Mouse (Mus musculus) MEL (cell line): ENCODE measurements at regions not wholly inside any gene's neighbourhood (a gene's known extent, or its start where the extent isn't known, plus 50 kb on each side); places are given as distances from the start of the nearest gene placed in this dataset.

Experiments
- CTCF ChIP-seq, 3 experiments: IDR thresholded peaks in 2 of 3; conservative IDR thresholded peaks in 1 of 3; 2 replicates each; pipeline ENCODE4 v1.5.1; 2011 to 2012; ENCODE audit warnings: low read length in 3 of 3, low read depth in 2 of 3, mild to moderate bottlenecking in 2 of 3, improper control_type of control experiment in 1 of 3, inconsistent platforms in 1 of 3, mixed read lengths in 1 of 3, moderate library complexity in 1 of 3; ENCODE audit not compliant: control insufficient read depth in 1 of 3, insufficient read depth in 1 of 3, poor library complexity in 1 of 3, severe bottlenecking in 1 of 3
- EP300 ChIP-seq, 2 experiments: IDR thresholded peaks; 2 replicates each; pipeline ENCODE4 v1.6.1; 2011; ENCODE audit warnings: improper control_type of control experiment in 2 of 2, low read length in 2 of 2, low read depth in 1 of 2, mild to moderate bottlenecking in 1 of 2
- GABPA ChIP-seq: IDR thresholded peaks from 2 replicates; pipeline ENCODE4 v1.6.1; 2012; ENCODE audit warnings: low read depth, mild to moderate bottlenecking, inconsistent platforms, low read length, improper control_type of control experiment, moderate library complexity
- GATA1 ChIP-seq: IDR thresholded peaks from 2 replicates; pipeline ENCODE4 v1.6.1; 2011; ENCODE audit warnings: low read depth, low read length, improper control_type of control experiment
- JUND ChIP-seq: IDR thresholded peaks from 2 replicates; pipeline ENCODE4 v1.6.1; 2011; ENCODE audit warnings: low read depth, mild to moderate bottlenecking, improper control_type of control experiment, low read length
- MEF2A ChIP-seq: IDR thresholded peaks from 2 replicates; pipeline ENCODE4 v1.6.1; 2014; ENCODE audit warnings: low read depth, mild to moderate bottlenecking, inconsistent platforms, low read length, improper control_type of control experiment; ENCODE audit not compliant: poor library complexity, insufficient replicate concordance, severe bottlenecking; ENCODE audit errors: extremely low read depth
- NELFE ChIP-seq: IDR thresholded peaks from 2 replicates; pipeline ENCODE4 v1.6.1; 2011; ENCODE audit warnings: low read depth, low read length, improper control_type of control experiment
- RCOR1 ChIP-seq: IDR thresholded peaks from 2 replicates; pipeline ENCODE4 v1.6.1; 2012; ENCODE audit warnings: low read depth, mild to moderate bottlenecking, inconsistent platforms, low read length, improper control_type of control experiment
- TBP ChIP-seq: IDR thresholded peaks from 2 replicates; pipeline ENCODE4 v1.8.0; 2011; ENCODE audit warnings: low read depth, low read length, improper control_type of control experiment
- USF2 ChIP-seq, 2 experiments: IDR thresholded peaks; 2 replicates each; pipeline ENCODE4 v1.6.1; 2011 to 2012; ENCODE audit warnings: improper control_type of control experiment in 2 of 2, low read length in 2 of 2, borderline replicate concordance in 1 of 2, inconsistent platforms in 1 of 2, low read depth in 1 of 2, mild to moderate bottlenecking in 1 of 2; ENCODE audit not compliant: insufficient read depth in 1 of 2
- ZC3H11A ChIP-seq: IDR thresholded peaks from 2 replicates; pipeline ENCODE4 v1.6.1; 2012; ENCODE audit warnings: low read depth, mild to moderate bottlenecking, inconsistent platforms, low read length, improper control_type of control experiment
- ZMIZ1 ChIP-seq: IDR thresholded peaks from 2 replicates; pipeline ENCODE4 v1.6.1; 2012; ENCODE audit warnings: low read depth, mild to moderate bottlenecking, inconsistent platforms, low read length, improper control_type of control experiment, moderate library complexity

GRCm38 (mm10) chr9:41892841-41893240 lies 231.3 kb downstream of the Sorl1 start:
- TF ChIP-seq EP300 (IDR thresholded peaks at IDR 0.05; ENCODE audit: low read depth in 1 of 2, low read length in 2 of 2) (no peak), JUND (no peak), USF2 (IDR thresholded peaks at IDR 0.05; ENCODE audit: borderline replicate concordance in 1 of 2, insufficient read depth in 1 of 2, low read depth in 1 of 2, low read length in 2 of 2) (no peak), CTCF (IDR thresholded peaks at IDR 0.05 in 2 of 3, conservative IDR thresholded peaks at IDR 0.05 in 1 of 3; ENCODE audit: control insufficient read depth in 1 of 3, insufficient read depth in 1 of 3, low read depth in 2 of 3, low read length in 3 of 3, poor library complexity in 1 of 3, severe bottlenecking in 1 of 3) (no peak), NELFE (no peak), ZMIZ1 (no peak), TBP (no peak), RCOR1 (no peak), ZC3H11A (no peak), MEF2A (no peak), GATA1 (no peak), GABPA (no peak)
